Mouse (Mus musculus) liver, embryonic 14.5 days (tissue): ENCODE data around the gene Ctnnbip1. TPM values are rescaled to one million over a fixed set of nuclear protein-coding genes. Genes with fewer than 3 reads are reported as not detected.

Experiments used
- ATAC-seq: fragments of 200-750 bp; cut with Nextera tagmentation; 2 replicates; pipeline ENCODE4 v1.8.0; 2017; ENCODE audit warnings: moderate number of reproducible peaks, mild to moderate bottlenecking, moderate library complexity; ENCODE audit not compliant: insufficient read depth
- DNase-seq, 3 experiments: peaks; one replicate each; pipeline ENCODE4 v3.0.0-alpha.2; 2012 to 2013; ENCODE audit warnings: low read depth in 3 of 3, low spot score in 3 of 3
- H3K27ac ChIP-seq: fragments of 300-500 bp; sonication (generic); 2 replicates; pipeline ENCODE4 v1.5.1; 2014; ENCODE audit warnings: moderate library complexity, mild to moderate bottlenecking, control low read depth, inconsistent platforms
- H3K27me3 ChIP-seq: fragments of 300-500 bp; sonication (generic); 2 replicates; pipeline ENCODE4 v1.6.1; 2014; ENCODE audit warnings: mild to moderate bottlenecking, low read length, moderate library complexity; ENCODE audit not compliant: control insufficient read depth, insufficient read depth
- H3K36me3 ChIP-seq: fragments of 300-500 bp; sonication (generic); replicated peaks from 2 replicates; pipeline ENCODE4 v1.6.1; 2014; ENCODE audit warnings: low read depth; ENCODE audit not compliant: control insufficient read depth, insufficient read depth
- H3K4me1 ChIP-seq, 2 experiments: fragments of 200-500 bp in 1 of 2; fragments of 300-500 bp in 1 of 2; sonication (generic) in 1 of 2; replicated peaks; 2 replicates each; pipeline ENCODE4 v1.6.1; 2012 to 2014; ENCODE audit warnings: antibody characterized with exemption in 1 of 2, inconsistent platforms in 1 of 2, low read length in 1 of 2; ENCODE audit not compliant: control insufficient read depth in 2 of 2, insufficient read depth in 2 of 2
- H3K4me2 ChIP-seq: fragments of 300-500 bp; sonication (generic); 2 replicates; pipeline ENCODE4 v1.6.1; 2014; ENCODE audit warnings: low read depth, mild to moderate bottlenecking, control low read depth, moderate library complexity
- H3K4me3 ChIP-seq, 2 experiments: fragments of 200-500 bp in 1 of 2; fragments of 300-500 bp in 1 of 2; sonication (generic) in 1 of 2; 2 replicates each; pipeline ENCODE4 v1.5.1; 2012 to 2014; ENCODE audit warnings: low read depth in 2 of 2, low read length in 2 of 2, mild to moderate bottlenecking in 2 of 2, control low read depth in 1 of 2, inconsistent platforms in 1 of 2, moderate library complexity in 1 of 2; ENCODE audit not compliant: insufficient read depth in 1 of 2
- H3K9ac ChIP-seq: fragments of 300-500 bp; sonication (generic); replicated peaks from 2 replicates; pipeline ENCODE4 v1.6.1; 2014; ENCODE audit warnings: mild to moderate bottlenecking, control low read depth, moderate library complexity
- H3K9me3 ChIP-seq: fragments of 300-500 bp; sonication (generic); 2 replicates; pipeline ENCODE4 v1.6.1; 2016; ENCODE audit warnings: low read length, mixed read lengths; ENCODE audit not compliant: control insufficient read depth
- CTCF ChIP-seq: IDR thresholded peaks from 2 replicates; pipeline ENCODE4 v1.5.1; 2016; ENCODE audit warnings: antibody characterized with exemption, low read depth, control low read depth
- EP300 ChIP-seq: IDR thresholded peaks from 2 replicates; pipeline ENCODE4 v1.6.1; 2016; ENCODE audit warnings: antibody characterized with exemption, low read depth
- WGBS: fragments of 180-500 bp; shearing (Covaris S2); extraction: QIAGEN DNeasy Blood & Tissue Kit; methylation state at CpG from one replicate; pipeline ENCODE4 v1.1.7; 2014; ENCODE audit not compliant: insufficient replicate concordance; 5-methylcytosine and 5-hydroxymethylcytosine counted together
- polyA plus RNA-seq, 2 experiments: library from polyadenylated mRNA; depleted of rRNA in 1 of 2; stranded (reverse) in 1 of 2; unstranded in 1 of 2; fragments of >200 nt; fragmentation: Nextera tagmentation in 1 of 2; extraction: Ambion mirVana in 1 of 2; gene quantifications; 2 replicates each; pipeline versions ENCODE4 v1.2.1 to v1.2.3; 2012 to 2014

Gene Ctnnbip1
- polyA plus RNA-seq, 2 experiments: 2.2 to 4.0 TPM

DNA sequence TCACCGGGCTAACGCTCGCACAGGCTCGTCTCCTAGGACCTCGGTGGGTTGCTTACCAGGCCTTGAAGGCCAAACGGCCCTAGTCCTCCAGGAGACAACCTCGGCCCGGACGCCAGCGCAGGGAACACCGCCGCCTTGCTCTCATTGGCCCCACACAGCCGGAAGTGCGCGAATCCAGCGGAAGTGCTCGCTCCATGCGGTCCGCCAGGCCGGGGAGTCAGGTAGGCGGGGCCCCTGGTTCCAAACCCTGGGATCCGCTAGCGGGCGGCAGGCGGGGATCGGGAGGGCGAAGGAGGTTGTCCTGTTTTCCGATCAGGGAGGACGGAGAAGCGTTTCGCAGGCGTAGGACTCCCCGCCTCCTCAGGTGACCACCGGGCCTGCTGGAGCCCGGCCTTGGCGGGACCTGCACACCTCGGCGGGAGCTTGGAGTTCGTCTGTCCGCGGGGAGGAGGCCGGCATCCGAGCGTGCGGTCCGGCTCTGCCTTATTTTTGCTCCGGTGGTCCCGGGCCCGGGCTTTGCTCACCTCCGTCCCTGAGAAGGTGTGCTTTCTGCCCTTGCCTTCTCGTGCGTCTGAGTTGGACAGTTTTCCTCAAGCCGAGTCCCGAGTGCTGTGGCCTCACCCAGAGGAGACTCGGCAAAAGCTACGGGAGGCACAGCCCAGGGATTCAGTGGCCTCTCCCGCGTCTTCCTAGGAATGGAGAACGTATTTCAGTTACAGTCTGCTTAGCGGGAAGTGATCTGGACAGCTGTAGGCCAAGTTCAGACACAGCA lies 32.8 kb upstream of the Ctnnbip1 start, which contains the start of the genes Nmnat1 and Lzic:
Gene Nmnat1 (minus strand): TSS at position 150 of the 772 bp plus-strand sequence.
Gene Lzic (plus strand): TSS at position 177 of the 772 bp plus-strand sequence.
- no peak for TF ChIP-seq EP300
- TF ChIP-seq CTCF: peak; percentile 24
- H3K9ac ChIP-seq: peak within 1 kb of the TSS; percentile 80
- no peaks in the 10 kb centered on the region for H3K27me3 ChIP-seq
- under 1% methylated on average over 60 of the region's 60 CpGs for WGBS
- H3K27ac ChIP-seq: peak within 1 kb of the TSS; percentile 42
- ATAC-seq (peak; percentile 98), DNase-seq (peak; percentile 81 to 83 (median 82))
- H3K4me1 ChIP-seq: peaks cover 6 to 7% of the 10 kb centered on the region in 2 experiments
- H3K36me3 ChIP-seq: peaks cover 8% of the 10 kb centered on the region
- H3K4me3 ChIP-seq: peak within 1 kb of the TSS; percentile 62 to 78
- H3K4me2 ChIP-seq: peak within 1 kb of the TSS; percentile 80
- H3K9me3 ChIP-seq: no peaks in the 10 kb centered on the region

GRCm38 (mm10) chr4:149485825-149486206 lies 32.2 kb upstream of the Ctnnbip1 start:
- no peak for TF ChIP-seq EP300
- peak; percentile 23; the same call in 1 of the 2 replicates for TF ChIP-seq CTCF
- Histone ChIP-seq H3K9ac (peak overlapping the region; percentile 80), H3K9me3 (no peaks in the 10 kb centered on the region), H3K4me1 (peaks cover 6 to 7% of the 10 kb centered on the region in 2 experiments), H3K27ac (peak overlapping the region; percentile 42), H3K27me3 (no peaks in the 10 kb centered on the region), H3K4me3 (peak overlapping the region; percentile 62 to 78), H3K36me3 (peaks cover 8% of the 10 kb centered on the region), H3K4me2 (peak overlapping the region; percentile 80)
- ATAC-seq (no peak), DNase-seq (peak in 2 of 3 experiments; percentile 28 to 29)
- WGBS: under 1% methylated on average over 10 of the region's 10 CpGs

DNA sequence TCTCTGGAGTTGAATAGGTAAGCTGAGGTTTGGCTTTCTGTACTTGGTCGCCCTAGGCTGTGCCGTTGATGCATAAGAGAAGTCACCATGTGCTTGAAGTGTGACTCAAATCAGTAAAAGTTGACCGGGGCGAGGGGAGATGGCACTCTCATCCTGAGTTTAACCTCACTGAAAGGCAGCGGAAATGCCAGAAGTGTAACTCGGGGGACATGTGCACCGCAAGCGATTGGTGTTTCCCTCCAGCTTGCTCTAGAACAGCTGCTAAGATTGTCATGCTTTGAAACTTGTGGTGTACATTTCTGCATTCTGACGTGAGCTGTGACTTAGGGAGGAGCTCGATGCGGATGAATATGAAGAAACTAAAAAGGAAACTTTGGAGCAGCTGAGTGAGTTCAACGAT lies 30.3 kb upstream of the Ctnnbip1 start:
- DNase-seq: no peak
- ATAC-seq: no peak
- H3K4me2 ChIP-seq: no peak overlapping the region
- no peaks in the 10 kb centered on the region for H3K27me3 ChIP-seq
- no peak overlapping the region for H3K4me3 ChIP-seq
- 88% methylated on average over 12 of the region's 12 CpGs for WGBS
- no peak overlapping the region for H3K9ac ChIP-seq
- H3K36me3 ChIP-seq: peaks cover 8% of the 10 kb centered on the region
- H3K9me3 ChIP-seq: no peaks in the 10 kb centered on the region
- peaks cover 6 to 7% of the 10 kb centered on the region in 2 experiments for H3K4me1 ChIP-seq
- TF ChIP-seq EP300 (no peak), CTCF (no peak)
- H3K27ac ChIP-seq: no peak overlapping the region

- Histone ChIP-seq H3K36me3 (peaks cover 13% of the 10 kb centered on the region), H3K4me3 (no peak overlapping the region), H3K4me1 (peaks cover 4% of the 10 kb centered on the region in 2 experiments), H3K27me3 (no peaks in the 10 kb centered on the region), H3K27ac (no peak overlapping the region), H3K9me3 (no peaks in the 10 kb centered on the region), H3K9ac (no peak overlapping the region), H3K4me2 (no peak overlapping the region)
- no peak for TF ChIP-seq CTCF
- no peak for TF ChIP-seq EP300
- DNase-seq (no peak), ATAC-seq (no peak)
- WGBS: 83% methylated on average over 14 of the region's 14 CpGs
Measured at GRCm38 (mm10) chr4:149489415-149490240, 28.4 kb upstream of the Ctnnbip1 start.

DNA sequence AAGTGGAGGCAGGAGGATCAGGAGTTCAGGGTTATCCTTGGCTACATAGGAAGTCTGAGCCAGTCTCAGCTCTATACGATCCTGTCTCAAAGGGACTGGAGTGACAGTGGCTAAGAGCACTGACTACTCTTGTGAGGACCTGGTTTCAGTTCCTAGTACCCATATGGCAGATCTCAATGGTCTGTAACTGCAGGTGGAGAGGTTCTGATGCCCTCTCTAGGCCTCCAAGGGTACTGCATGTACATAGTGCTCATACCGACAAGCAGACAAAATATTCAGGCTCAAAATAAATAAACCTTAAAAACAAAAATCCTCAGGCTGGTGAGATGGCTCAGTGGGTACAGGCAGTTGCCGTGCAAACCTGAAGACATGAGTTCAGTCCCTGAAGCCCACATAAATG lies 26.9 kb upstream of the Ctnnbip1 start:
- Histone ChIP-seq H3K4me2 (no peak overlapping the region), H3K9ac (no peak overlapping the region), H3K27ac (no peak overlapping the region), H3K4me1 (0 out of 4 replicates have a peak, but pooled peaks cover under 1 to 2% of the 10 kb centered on the region in 2 experiments), H3K4me3 (no peak overlapping the region), H3K36me3 (peaks cover 18% of the 10 kb centered on the region), H3K27me3 (no peaks in the 10 kb centered on the region), H3K9me3 (no peaks in the 10 kb centered on the region)
- no peak for DNase-seq
- ATAC-seq: no peak
- 89% methylated on average over 3 of the region's 3 CpGs for WGBS
- TF ChIP-seq CTCF (peak; percentile 42), EP300 (no peak)
